Mouse (Mus musculus): Measurements from ENCODE around the gene Aco2. TPM values are rescaled to one million over a fixed set of nuclear protein-coding genes. Genes with fewer than 3 reads are reported as not detected.

Gene Aco2
- polyA plus RNA-seq, 1 experiment from 2014 or later = 287 TPM

DNA sequence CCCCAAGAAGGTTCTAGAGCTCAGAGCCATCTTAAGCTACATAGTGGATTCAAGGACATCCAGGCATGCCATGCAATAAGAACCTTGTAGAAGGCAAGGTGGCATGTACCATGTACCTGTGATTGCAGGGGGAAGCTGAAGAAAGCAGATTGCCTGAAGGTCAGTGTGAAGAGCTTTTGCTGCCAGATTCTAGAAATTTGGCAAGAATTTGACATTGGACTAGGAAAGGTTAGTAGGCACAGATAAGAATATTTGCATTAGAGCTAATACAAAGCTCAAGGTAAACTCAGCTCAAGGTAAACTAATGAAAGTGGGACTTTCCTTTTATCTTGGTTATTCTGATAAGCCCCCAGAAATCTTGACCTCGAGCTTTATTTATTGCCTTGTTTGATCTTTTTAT lies 92.2 kb downstream of the Aco2 start:
- Histone ChIP-seq H3K9me3 (no peaks in the 10 kb centered on the region), H3K27me3 (no peaks in the 10 kb centered on the region), H3K4me3 (no peak overlapping the region), H3K9ac (no peak overlapping the region), H3K4me2 (no peak overlapping the region), H3K36me3 (no peaks in the 10 kb centered on the region), H3K27ac (replicated peaks) (no peak overlapping the region), H3K4me1 (replicated peaks) (peaks cover 11% of the 10 kb centered on the region)
- WGBS = 62% methylated on average over 1 of the region's 1 CpGs
- ATAC-seq (ENCODE audit: low FRiP score, low read depth) = no peak

Other genes with a start within 250 kb of the Aco2 start
- 27.6 and 32.7 TPM in 2 replicates for gene L3mbtl2, start 208.4 kb upstream of the Aco2 start, polyA plus RNA-seq (2015; fragmentation: Nextera tagmentation; extraction: Ambion mirVana)
- 33.8 and 38.2 TPM in 2 replicates for gene Chadl, start 175.0 kb upstream of the Aco2 start, polyA plus RNA-seq (2015; fragmentation: Nextera tagmentation; extraction: Ambion mirVana)
- gene Zc3h7b, start 127.3 kb upstream of the Aco2 start, polyA plus RNA-seq (2015; fragmentation: Nextera tagmentation; extraction: Ambion mirVana) = 47.6 and 49.8 TPM in 2 replicates
- 154 and 157 TPM in 2 replicates for gene Rangap1, start 126.8 kb upstream of the Aco2 start, polyA plus RNA-seq (2015; fragmentation: Nextera tagmentation; extraction: Ambion mirVana)
- 23.7 and 25.3 TPM in 2 replicates for gene Tef, start 69.9 kb upstream of the Aco2 start, polyA plus RNA-seq (2015; fragmentation: Nextera tagmentation; extraction: Ambion mirVana)
- 17.4 and 17.7 TPM in 2 replicates for gene Tob2, start 13.5 kb upstream of the Aco2 start, polyA plus RNA-seq (2015; fragmentation: Nextera tagmentation; extraction: Ambion mirVana)
- gene Phf5a, start 398 bp upstream of the Aco2 start, polyA plus RNA-seq (2015; fragmentation: Nextera tagmentation; extraction: Ambion mirVana) = 119 and 123 TPM in 2 replicates
- 87.3 and 92.0 TPM in 2 replicates for gene Polr3h, start 53.9 kb downstream of the Aco2 start, polyA plus RNA-seq (2015; fragmentation: Nextera tagmentation; extraction: Ambion mirVana)
- 213 and 253 TPM in 2 replicates for gene Csdc2, start 64.5 kb downstream of the Aco2 start, polyA plus RNA-seq (2015; fragmentation: Nextera tagmentation; extraction: Ambion mirVana)
- gene Pmm1, start 88.6 kb downstream of the Aco2 start, polyA plus RNA-seq (2015; fragmentation: Nextera tagmentation; extraction: Ambion mirVana) = 102 and 108 TPM in 2 replicates
- not detected in 2 replicates for gene 1700029P11Rik, start 108.2 kb downstream of the Aco2 start, polyA plus RNA-seq (2015; fragmentation: Nextera tagmentation; extraction: Ambion mirVana)
- gene Xrcc6, start 115.5 kb downstream of the Aco2 start, polyA plus RNA-seq (2015; fragmentation: Nextera tagmentation; extraction: Ambion mirVana) = 40.8 and 43.4 TPM in 2 replicates
- 52.6 and 55.1 TPM in 2 replicates for gene Desi1, start 161.6 kb downstream of the Aco2 start, polyA plus RNA-seq (2015; fragmentation: Nextera tagmentation; extraction: Ambion mirVana)
- gene Snu13, start 175.3 kb downstream of the Aco2 start, polyA plus RNA-seq (2015; fragmentation: Nextera tagmentation; extraction: Ambion mirVana) = 237 and 238 TPM in 2 replicates
- not detected in 2 replicates for gene 4930407I10Rik, start 186.8 kb downstream of the Aco2 start, polyA plus RNA-seq (2015; fragmentation: Nextera tagmentation; extraction: Ambion mirVana)
- gene Mei1, start 197.7 kb downstream of the Aco2 start, polyA plus RNA-seq (2015; fragmentation: Nextera tagmentation; extraction: Ambion mirVana) = 0.08 and 0.09 TPM in 2 replicates

Measured in hindbrain, embryonic 15.5 days (tissue).